Mouse (Mus musculus) lung, adult 18-20 months (tissue): ENCODE data around the gene Zscan22.
"Not testable (repeated sequence)": the region's sequence is repeated elsewhere in the genome, so short reads cannot be mapped to it uniquely, and the experiment has no call there.

Experiments
- DNase-seq, 2 experiments: peaks; one replicate each; pipeline ENCODE4 v3.0.0; 2022; ENCODE audit warnings: mixed read lengths in 2 of 2

Gene Zscan22

DNA sequence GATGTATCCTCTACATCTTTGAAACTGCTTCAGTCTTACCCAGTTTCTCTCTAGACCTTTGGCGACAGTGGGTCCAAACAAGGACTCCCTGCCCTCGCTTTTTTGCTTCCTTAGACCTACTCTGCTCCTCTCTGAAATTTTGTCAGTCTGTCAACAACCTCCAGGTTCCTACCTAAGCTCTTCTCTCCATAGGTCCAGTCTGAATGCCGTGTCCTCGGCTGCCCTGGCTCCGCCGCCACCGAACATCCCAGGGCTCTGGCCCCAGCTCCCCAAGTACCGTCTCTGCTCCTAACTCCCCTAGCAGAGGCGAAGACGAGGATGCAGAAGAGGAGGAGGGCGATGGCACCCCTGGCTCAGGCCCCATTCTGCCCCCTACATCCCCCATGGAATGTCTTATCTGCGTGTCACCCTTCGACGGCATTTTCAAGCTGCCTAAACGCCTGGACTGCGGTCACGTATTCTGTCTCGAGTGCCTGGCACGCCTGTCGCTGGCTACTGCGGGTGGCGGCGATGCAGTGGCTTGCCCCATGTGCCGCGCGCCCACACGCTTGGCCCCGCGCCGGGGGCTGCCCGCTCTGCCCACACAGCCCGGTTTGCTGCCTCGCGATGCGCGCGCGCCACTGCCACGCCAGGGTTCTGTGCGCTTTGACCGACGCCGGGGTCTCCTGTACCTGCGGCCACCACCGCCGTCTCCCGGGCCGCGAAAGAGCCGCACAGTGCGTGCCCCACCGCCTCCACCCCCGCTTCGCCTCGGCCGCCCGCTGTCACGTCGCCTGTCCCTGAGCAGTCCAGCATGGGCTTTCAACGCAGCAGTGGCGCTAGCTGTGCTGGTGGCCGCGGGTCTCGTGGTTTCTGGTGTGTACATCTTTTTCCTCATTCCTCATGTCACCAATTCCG lies 30.3 kb downstream of the Zscan22 start:
- DNase-seq = peak; percentile 24 to 37

DNA sequence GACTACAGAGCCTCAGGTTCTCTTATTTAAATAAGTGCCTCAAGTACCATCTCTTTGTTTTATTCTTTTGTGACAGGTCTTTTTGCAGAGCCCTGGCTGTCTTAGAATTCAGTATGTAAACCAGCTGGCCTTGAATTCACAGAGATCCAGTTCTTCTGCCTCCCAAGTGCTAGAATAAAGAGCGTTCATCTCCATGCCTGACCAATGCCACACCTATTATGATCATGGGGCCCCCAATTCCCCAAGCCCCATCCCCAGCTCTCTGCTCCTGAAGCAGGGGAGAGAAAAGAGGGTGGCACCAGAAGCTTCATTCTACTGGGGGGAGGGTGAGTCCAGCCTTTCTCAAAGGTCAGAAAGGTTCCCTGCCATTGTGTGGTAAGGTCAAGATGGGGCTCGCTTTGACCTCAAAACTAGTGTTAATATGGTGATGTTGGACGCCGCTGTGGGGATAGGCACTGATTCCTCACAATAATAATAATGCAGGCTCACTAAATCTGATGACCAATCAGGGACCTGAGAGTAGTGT lies 36.1 kb downstream of the Zscan22 start:
- DNase-seq = no peak

DNA sequence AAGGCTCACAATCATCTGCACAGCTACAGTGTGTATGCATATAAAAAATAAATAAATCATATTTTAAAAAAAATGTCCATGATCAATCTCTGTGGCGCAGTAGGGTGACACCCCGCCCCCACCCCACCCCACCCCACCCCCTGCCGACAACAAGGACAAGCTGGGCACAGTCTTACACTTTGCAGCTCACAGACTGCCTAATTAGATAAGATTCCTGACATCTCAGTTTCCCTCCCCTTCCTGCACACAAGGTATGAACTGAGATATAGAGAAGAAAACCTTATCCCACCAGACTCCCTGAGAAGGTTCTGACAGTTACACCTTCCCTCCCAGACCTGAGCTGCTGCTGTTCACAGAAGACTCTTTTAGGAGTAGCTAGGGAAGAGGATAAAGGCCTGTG lies 37.2 kb downstream of the Zscan22 start:
- DNase-seq = no peak

DNA sequence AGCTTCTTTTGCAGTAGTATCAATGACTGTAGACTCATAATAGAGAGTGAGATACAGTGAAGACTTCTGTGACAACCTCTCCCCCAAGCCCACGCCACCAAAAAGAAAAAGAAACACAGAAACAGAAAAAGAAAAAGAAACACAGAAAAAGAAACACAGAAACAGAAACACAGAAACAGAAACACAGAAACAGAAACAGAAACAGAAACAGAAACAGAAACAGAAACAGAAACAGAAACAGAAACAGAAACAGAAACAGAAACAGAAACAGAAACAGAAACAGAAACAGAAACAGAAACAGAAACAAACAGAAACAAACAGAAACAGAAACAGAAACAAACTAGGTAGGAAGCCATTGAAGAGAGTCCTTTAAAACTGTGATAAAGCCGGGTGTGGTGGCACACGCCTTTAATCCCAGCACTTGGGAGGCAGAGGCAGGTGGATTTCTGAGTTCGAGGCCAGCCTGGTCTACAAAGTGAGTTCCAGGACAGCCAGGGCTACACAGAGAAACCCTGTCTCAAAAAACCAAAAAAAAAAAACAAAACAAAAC lies 39.7 kb downstream of the Zscan22 start:
- DNase-seq = not testable (repeated sequence)

DNA sequence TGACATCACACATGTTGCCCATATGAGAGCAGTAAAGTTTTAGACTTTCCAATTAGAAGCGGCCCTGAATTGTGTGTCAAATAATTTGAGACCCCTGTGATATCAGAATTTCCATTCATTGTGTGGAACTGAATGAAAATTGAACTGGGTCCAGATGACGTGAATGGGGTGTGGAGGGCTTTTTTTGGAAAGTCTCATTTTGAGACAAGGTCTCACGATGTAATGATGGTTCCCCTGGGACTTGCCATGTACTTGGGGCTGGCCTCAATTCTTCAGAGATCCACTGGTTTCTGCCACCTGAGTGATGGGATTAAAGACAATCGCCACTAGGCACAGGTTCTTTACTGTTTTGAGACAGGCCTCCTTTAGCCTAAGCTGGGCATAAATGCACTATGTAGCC lies 43.0 kb downstream of the Zscan22 start:
- DNase-seq = no peak

DNA sequence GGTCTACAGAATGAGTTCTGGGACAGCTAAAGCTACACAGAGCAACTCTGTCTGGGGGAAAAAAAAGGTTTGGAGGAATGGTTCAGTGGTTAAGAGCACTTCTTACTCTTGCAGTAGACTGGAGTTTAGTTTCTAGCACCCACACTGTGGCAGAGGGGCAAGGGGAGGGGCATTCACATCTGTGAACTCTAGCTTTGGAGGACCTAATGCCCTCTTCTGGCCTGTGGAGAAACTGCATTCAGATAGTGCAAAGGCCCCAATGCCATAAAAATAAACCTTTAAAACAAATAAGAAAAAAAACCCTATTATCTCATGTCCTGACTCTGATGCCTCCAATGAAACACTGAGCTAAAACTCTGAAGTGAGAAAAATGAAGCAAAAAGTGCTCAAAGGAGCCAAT lies 45.9 kb downstream of the Zscan22 start:
- DNase-seq = no peak

DNA sequence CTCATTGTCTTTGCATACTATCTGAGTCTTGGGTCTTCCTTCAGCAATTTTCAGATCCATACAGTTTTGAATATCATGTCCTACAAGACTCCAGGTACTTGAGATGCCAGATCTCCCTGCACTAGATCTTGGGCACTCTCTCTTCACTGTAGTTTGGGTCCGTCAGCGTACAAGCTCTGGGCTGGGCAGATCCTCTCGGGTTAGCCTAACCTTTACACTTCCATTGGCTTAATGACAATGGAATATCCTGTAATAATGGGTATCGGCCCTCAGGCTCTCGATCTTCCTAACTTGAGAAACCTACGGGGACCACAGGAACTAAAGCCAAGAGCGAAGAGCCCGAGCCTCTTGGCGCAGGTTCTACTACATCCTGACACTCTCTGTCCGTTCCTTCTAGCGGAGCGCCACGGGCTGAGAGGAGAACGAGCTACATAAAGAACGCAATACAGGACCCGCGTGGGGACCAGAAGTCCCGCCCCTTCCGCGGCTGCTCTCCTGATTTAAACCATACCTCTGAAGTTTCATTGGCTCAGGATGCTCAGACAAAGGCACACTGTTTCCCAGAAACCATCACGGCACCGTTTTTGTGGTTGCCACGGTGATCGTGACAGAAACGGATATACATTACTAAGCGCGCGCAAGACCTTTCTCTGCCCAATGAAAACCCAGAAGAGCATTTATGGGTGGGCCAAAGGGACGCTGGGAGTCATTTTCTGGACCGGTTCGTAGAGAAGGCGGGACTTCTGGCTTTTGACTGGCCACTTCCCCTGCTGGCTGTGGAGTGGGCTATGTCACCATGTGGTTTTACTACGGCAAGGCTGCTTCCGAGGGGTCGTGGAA lies 51.6 kb downstream of the Zscan22 start:
- DNase-seq = peak; percentile 97

DNA sequence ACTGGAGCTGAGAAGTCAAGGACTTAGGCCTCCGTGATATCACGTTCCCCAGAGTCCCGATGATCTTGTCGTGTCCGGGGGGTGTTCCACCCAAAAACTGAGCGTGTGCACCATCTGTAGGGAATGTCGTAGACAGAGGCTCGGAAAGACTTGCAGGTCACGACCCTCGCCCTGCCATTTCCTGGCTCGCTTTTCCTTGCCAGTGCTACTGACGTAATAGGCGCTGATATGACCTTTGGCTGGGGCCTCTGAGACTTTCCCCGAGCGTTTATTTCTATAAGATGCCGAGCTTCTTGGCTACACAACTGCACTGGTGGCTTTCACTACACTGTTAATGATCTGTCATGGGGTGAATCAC lies 52.2 kb downstream of the Zscan22 start:
- no peak for DNase-seq

DNA sequence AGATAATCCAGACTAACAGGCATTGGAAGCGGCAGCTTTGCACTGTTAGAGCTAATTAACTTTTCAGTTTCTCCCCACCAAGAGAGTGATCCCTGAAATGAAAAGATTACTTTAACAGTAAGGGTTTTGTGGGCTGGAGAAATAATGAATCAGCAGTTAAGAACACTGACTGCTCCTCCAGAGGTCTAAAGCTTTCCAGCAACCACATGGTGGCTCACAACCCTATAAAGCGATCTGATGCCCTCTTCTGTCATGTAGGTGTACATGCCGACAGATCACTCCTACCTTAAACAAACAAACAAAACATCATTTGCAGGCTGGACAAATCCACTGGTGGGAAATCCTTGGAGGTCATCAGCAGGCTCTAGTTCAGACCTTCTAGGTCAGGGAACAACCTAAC lies 57.3 kb downstream of the Zscan22 start:
- DNase-seq = no peak

DNA sequence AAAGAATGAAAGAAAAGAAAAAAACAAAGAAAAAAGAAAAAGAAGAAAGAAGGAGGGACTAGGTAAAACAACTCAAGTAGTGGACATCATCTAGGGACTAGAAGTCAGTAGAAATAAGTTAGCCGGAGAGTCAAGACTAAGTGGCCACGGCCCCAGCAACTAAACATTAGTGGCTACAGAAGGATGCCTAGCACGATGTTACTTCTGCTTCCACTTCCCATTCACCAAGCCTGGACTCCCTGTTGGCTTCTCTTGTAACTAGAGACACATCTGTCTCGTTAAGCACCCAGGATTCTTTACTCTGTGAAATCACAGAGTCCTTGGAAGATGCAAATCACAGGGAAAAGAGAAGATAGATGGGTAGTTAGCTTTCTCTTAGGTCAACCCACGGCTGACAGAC lies 59.9 kb downstream of the Zscan22 start:
- no peak for DNase-seq
